Mouse (Mus musculus) midbrain, postnatal 0 days (tissue): ENCODE results near the gene Prpf38b. TPM values are rescaled to one million over a fixed set of nuclear protein-coding genes. Genes with fewer than 3 reads are reported as not detected.
A peak's percentile ranks its signal among the peaks of the same experiment; 100 is the strongest.

Source experiments
- ATAC-seq: fragments of 200-750 bp; cut with Nextera tagmentation; 2 replicates; pipeline ENCODE4 v1.8.0; 2017; ENCODE audit warnings: moderate number of reproducible peaks, mild to moderate bottlenecking, moderate TSS enrichment, moderate library complexity; ENCODE audit not compliant: low FRiP score
- DNase-seq: peaks from one replicate; pipeline ENCODE4 v3.0.0-alpha.2; 2015; ENCODE audit warnings: low spot score
- H3K27ac ChIP-seq: fragments of 300-500 bp; sonication (generic); 2 replicates; pipeline ENCODE4 v1.5.1; 2014; ENCODE audit warnings: low read depth, mild to moderate bottlenecking, low read length, mixed read lengths
- H3K27me3 ChIP-seq: fragments of 300-500 bp; sonication (generic); 2 replicates; pipeline ENCODE4 v1.6.1; 2014; ENCODE audit warnings: low read length, control low read depth, mixed read lengths; ENCODE audit not compliant: insufficient read depth
- H3K36me3 ChIP-seq: fragments of 300-500 bp; sonication (generic); 2 replicates; pipeline ENCODE4 v1.6.1; 2014; ENCODE audit warnings: low read length, control low read depth, mixed read lengths; ENCODE audit not compliant: insufficient read depth
- H3K4me1 ChIP-seq: fragments of 300-500 bp; sonication (generic); 2 replicates; pipeline ENCODE4 v1.6.1; 2014; ENCODE audit warnings: mild to moderate bottlenecking, control low read depth, antibody characterized with exemption, low read length, mixed read lengths; ENCODE audit not compliant: insufficient read depth
- H3K4me2 ChIP-seq: fragments of 300-500 bp; sonication (generic); 2 replicates; pipeline ENCODE4 v1.6.1; 2014; ENCODE audit warnings: low read depth, mild to moderate bottlenecking, low read length, mixed read lengths; ENCODE audit not compliant: poor library complexity, severe bottlenecking
- H3K4me3 ChIP-seq: fragments of 300-500 bp; sonication (generic); 2 replicates; pipeline ENCODE4 v1.5.1; 2014; ENCODE audit warnings: low read depth, mild to moderate bottlenecking, low read length, moderate library complexity
- H3K9ac ChIP-seq: fragments of 300-500 bp; sonication (generic); replicated peaks from 2 replicates; pipeline ENCODE4 v1.6.1; 2014; ENCODE audit warnings: mild to moderate bottlenecking, low read length, moderate library complexity, mixed read lengths; ENCODE audit not compliant: poor library complexity, severe bottlenecking
- H3K9me3 ChIP-seq: fragments of 300-500 bp; sonication (generic); 2 replicates; pipeline ENCODE4 v1.6.1; 2016; ENCODE audit warnings: low read length, control low read depth
- CTCF ChIP-seq: IDR thresholded peaks from 2 replicates; pipeline ENCODE4 v1.5.1; 2016; ENCODE audit warnings: antibody characterized with exemption, mild to moderate bottlenecking
- WGBS: fragments of 180-500 bp; shearing (Covaris S2); extraction: QIAGEN DNeasy Blood & Tissue Kit; methylation state at CpG from one replicate; pipeline ENCODE4 v1.1.7; 2014; 5-methylcytosine and 5-hydroxymethylcytosine counted together
- polyA plus RNA-seq: library from polyadenylated mRNA; unstranded; fragments of >200 nt; fragmentation: Nextera tagmentation; extraction: Ambion mirVana; gene quantifications from 2 replicates; pipeline ENCODE4 v1.2.1, GENCODE M21; 2015
- total RNA-seq: library from RNA; depleted of rRNA; stranded (reverse); fragments of >200 nt; gene quantifications from 2 replicates; pipeline ENCODE4 v1.2.3, GENCODE M21; 2014

The Prpf38b gene
- total and polyA plus RNA-seq, 2 experiments from 2014 or later, result 33.5 to 42.2 TPM

- 93% methylated on average over 4 of the region's 4 CpGs for WGBS
- Histone ChIP-seq H3K36me3 (peaks cover 13% of the 10 kb centered on the region), H3K27me3 (no peaks in the 10 kb centered on the region), H3K4me3 (no peak overlapping the region), H3K4me2 (no peak overlapping the region), H3K9me3 (no peaks in the 10 kb centered on the region), H3K27ac (no peak overlapping the region), H3K9ac (no peak overlapping the region), H3K4me1 (no peaks in the 10 kb centered on the region)
- no peak for TF ChIP-seq CTCF
- peak; percentile 38; the same call in 1 of the 2 replicates for ATAC-seq
- DNase-seq, result no peak
These were observed 12.9 kb downstream of the Prpf38b start for GRCm38 (mm10) chr3:108898640-108899039.

- no peak overlapping the region for H3K27ac ChIP-seq
- no peak overlapping the region for H3K4me3 ChIP-seq
- no peaks in the 10 kb centered on the region for H3K36me3 ChIP-seq
- H3K9ac ChIP-seq, result no peak overlapping the region
- 75% methylated on average over 4 of the region's 4 CpGs for WGBS
- no peaks in the 10 kb centered on the region for H3K4me1 ChIP-seq
- H3K9me3 ChIP-seq, result no peaks in the 10 kb centered on the region
- no peak overlapping the region for H3K4me2 ChIP-seq
- H3K27me3 ChIP-seq, result no peaks in the 10 kb centered on the region
- DNase-seq (no peak), ATAC-seq (no peak)
- no peak for TF ChIP-seq CTCF
These were observed 18.6 kb downstream of the Prpf38b start for GRCm38 (mm10) chr3:108892914-108893313.

DNA sequence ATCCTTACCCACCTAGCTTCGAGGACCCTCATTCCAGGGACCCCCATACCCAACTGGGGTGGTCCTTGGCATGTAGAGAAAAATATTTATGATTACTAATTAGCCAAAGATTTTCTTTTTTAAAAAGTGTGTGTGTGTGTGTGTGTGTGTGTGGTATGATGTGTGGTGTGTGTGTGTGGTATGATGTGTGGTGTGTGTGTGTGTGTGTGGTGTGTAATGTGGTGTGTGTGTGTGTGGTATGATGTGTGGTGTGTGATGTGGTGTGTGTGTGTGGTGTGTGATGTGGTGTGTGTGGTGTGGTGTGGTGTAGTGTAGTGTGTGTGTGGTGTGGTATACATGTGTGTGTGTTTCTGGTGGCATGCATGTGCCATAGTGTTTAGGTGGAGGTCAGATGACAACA, 19.4 kb downstream of the Prpf38b start:
- no peak for TF ChIP-seq CTCF
- no peaks in the 10 kb centered on the region for H3K36me3 ChIP-seq
- no peaks in the 10 kb centered on the region for H3K27me3 ChIP-seq
- H3K27ac ChIP-seq, result no peak overlapping the region
- no peaks in the 10 kb centered on the region for H3K4me1 ChIP-seq
- ATAC-seq, result no peak
- no peak overlapping the region for H3K4me2 ChIP-seq
- 77% methylated on average over 1 of the region's 1 CpGs for WGBS
- H3K4me3 ChIP-seq, result no peak overlapping the region
- H3K9me3 ChIP-seq, result no peaks in the 10 kb centered on the region
- DNase-seq, result no peak
- H3K9ac ChIP-seq, result no peak overlapping the region

DNA sequence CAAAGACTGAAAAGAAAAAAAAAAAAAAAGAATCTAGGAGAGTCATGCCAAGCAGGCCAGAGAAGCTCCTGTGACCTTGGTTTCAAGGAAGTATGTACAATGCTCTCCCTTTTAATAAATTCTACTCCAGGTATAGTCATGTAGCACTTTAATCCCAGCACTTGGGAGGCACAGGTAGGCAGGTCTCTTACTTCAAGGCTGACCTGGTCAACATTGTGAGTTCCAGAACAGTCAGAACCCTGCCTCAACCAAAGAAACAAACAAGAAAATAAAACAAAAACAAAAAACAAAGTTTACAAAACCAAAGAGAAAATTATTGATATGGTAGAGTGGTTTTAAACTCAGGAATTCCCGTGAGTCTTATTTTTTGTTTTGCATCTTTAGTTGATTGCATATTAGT, 21.6 kb downstream of the Prpf38b start, which contains the start of gene Fndc7:
Fndc7 (minus strand) TSS at position 101 of the 400 bp plus-strand sequence.
- Histone ChIP-seq H3K4me2 (no peak within 1 kb of the TSS), H3K27ac (no peak within 1 kb of the TSS), H3K9me3 (no peaks in the 10 kb centered on the region), H3K36me3 (no peaks in the 10 kb centered on the region), H3K27me3 (no peaks in the 10 kb centered on the region), H3K9ac (no peak within 1 kb of the TSS), H3K4me3 (no peak within 1 kb of the TSS), H3K4me1 (no peaks in the 10 kb centered on the region)
- 98% methylated on average over 1 of the region's 1 CpGs for WGBS
- ATAC-seq, result no peak
- TF ChIP-seq CTCF, result no peak
- no peak for DNase-seq

DNA sequence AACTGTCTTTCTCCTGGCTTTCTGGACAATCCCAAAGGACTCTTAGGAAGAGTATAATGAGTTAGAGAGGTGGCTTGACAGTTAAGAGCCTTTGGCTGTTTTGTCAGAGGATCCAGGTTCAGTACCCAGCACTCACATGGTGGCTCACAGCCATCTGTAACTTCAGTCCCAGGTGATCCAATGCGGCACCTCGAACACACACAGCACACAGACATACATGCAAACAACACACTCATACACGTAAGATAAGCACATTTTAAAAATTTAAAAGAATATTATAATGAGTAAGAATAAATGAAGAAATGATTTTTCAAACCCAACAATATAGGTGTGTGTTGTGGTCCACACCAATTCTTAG, 23.9 kb downstream of the Prpf38b start:
- DNase-seq (no peak), ATAC-seq (no peak)
- WGBS, result 93% methylated on average over 3 of the region's 3 CpGs
- no peak for TF ChIP-seq CTCF
- H3K9me3 ChIP-seq, result no peaks in the 10 kb centered on the region
- no peak overlapping the region for H3K4me2 ChIP-seq
- no peaks in the 10 kb centered on the region for H3K27me3 ChIP-seq
- H3K36me3 ChIP-seq, result no peaks in the 10 kb centered on the region
- no peak overlapping the region for H3K4me3 ChIP-seq
- H3K9ac ChIP-seq, result no peak overlapping the region
- no peaks in the 10 kb centered on the region for H3K4me1 ChIP-seq
- H3K27ac ChIP-seq, result no peak overlapping the region

DNA sequence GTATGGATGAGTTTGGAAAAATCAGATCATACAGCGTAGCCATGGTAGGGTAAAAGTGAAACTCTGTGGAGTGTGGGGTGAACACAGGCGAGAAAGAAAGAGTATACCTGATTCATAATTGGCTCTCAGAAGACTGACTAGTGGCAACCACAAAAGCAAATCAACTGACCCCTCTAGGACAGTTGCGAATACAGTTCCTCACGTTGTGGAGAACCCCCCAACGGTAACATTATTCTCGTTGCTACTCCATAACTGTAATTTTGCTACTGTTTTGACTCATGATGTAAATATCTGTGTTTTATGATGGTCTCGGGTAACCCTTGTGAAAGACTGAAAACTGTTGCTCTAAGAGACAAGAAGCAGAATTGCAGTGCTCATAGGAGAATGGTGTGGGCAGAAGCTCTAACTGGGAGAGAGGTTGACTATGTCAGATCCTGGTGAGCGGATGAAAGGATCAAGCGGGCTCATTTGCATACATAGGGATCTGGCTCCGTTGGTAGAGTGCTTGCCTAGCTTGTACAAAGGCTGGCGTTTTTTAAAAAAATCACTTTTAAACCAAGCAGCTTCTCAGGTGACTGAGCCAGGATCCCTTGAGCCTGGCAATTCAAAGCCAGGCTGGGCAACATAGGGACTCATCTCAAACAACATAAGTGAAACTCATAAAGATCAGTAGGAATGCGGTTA, 24.5 kb downstream of the Prpf38b start:
- no peak for ATAC-seq
- no peaks in the 10 kb centered on the region for H3K9me3 ChIP-seq
- TF ChIP-seq CTCF, result no peak
- WGBS, result 60% methylated on average over 12 of the region's 12 CpGs
- H3K4me2 ChIP-seq, result no peak overlapping the region
- no peak overlapping the region for H3K9ac ChIP-seq
- H3K4me1 ChIP-seq, result no peaks in the 10 kb centered on the region
- H3K4me3 ChIP-seq, result no peak overlapping the region
- DNase-seq, result no peak
- no peaks in the 10 kb centered on the region for H3K36me3 ChIP-seq
- H3K27ac ChIP-seq, result no peak overlapping the region
- no peaks in the 10 kb centered on the region for H3K27me3 ChIP-seq
